Mouse (Mus musculus) c-Kit-positive CD71-positive TER-119-positive erythroid progenitor cells, embryonic 14.5 days (primary cell): ENCODE results near the gene A730061H03Rik.

Experiments
- DNase-seq: peaks from one replicate; pipeline ENCODE4 v3.0.0-alpha.2; 2013; ENCODE audit warnings: low spot score

Gene A730061H03Rik

GRCm38 (mm10) chr14:55551347-55551746, 8.9 kb downstream of the A730061H03Rik start:
- no peak for DNase-seq

- no peak for DNase-seq
Observed at GRCm38 (mm10) chr14:55550191-55550590, 10.0 kb downstream of the A730061H03Rik start.

- DNase-seq = no peak
Observed at GRCm38 (mm10) chr14:55544334-55544733, 15.9 kb downstream of the A730061H03Rik start.

GRCm38 (mm10) chr14:55542268-55542667, 17.9 kb downstream of the A730061H03Rik start:
- no peak for DNase-seq

GRCm38 (mm10) chr14:55540787-55541321, 19.4 kb downstream of the A730061H03Rik start:
- peak; percentile 58 for DNase-seq

GRCm38 (mm10) chr14:55540067-55540786, 20.0 kb downstream of the A730061H03Rik start, which contains the start of gene Pck2:
Gene Pck2, plus strand, starts transcription at chr14:55540266.
- DNase-seq = peak; percentile 94

- peak; percentile 42 for DNase-seq
Observed at GRCm38 (mm10) chr14:55536116-55536745, 24.0 kb downstream of the A730061H03Rik start.

GRCm38 (mm10) chr14:55527940-55528339, 32.3 kb downstream of the A730061H03Rik start:
- peak; percentile 58 for DNase-seq

- no peak for DNase-seq
Observed at GRCm38 (mm10) chr14:55526674-55527073, 33.5 kb downstream of the A730061H03Rik start.

- no peak for DNase-seq
Observed at GRCm38 (mm10) chr14:55524785-55525184, 35.4 kb downstream of the A730061H03Rik start, which contains the start of gene Nrl. Gene Nrl, minus strand, starts transcription at chr14:55524981.

- no peak for DNase-seq
Observed at GRCm38 (mm10) chr14:55524062-55524461, 36.1 kb downstream of the A730061H03Rik start.

- DNase-seq = no peak
Observed at GRCm38 (mm10) chr14:55520451-55521361, 39.5 kb downstream of the A730061H03Rik start.

GRCm38 (mm10) chr14:55519604-55520003, 40.6 kb downstream of the A730061H03Rik start:
- no peak for DNase-seq

- no peak for DNase-seq
Observed at GRCm38 (mm10) chr14:55518897-55519296, 41.3 kb downstream of the A730061H03Rik start.

GRCm38 (mm10) chr14:55515846-55516245, 44.4 kb downstream of the A730061H03Rik start:
- no peak for DNase-seq

- DNase-seq = no peak
Observed at GRCm38 (mm10) chr14:55513927-55514326, 46.3 kb downstream of the A730061H03Rik start.

- no peak for DNase-seq
Observed at GRCm38 (mm10) chr14:55511037-55511436, 49.2 kb downstream of the A730061H03Rik start.

- DNase-seq = no peak
Observed at GRCm38 (mm10) chr14:55510125-55510731, 50.0 kb downstream of the A730061H03Rik start, which contains the start of gene Cpne6. Gene Cpne6, plus strand, starts transcription at chr14:55510445.
